Mouse (Mus musculus): ENCODE data around the gene Akr1c19. TPM values are rescaled to one million over a fixed set of nuclear protein-coding genes. Genes with fewer than 3 reads are reported as not detected.
"Not testable (repeated sequence)": the region's sequence is repeated elsewhere in the genome, so short reads cannot be mapped to it uniquely, and the experiment has no call there.

Akr1c19 gene
- polyA plus RNA-seq, 1 experiment from 2014 or later, result 13.1 TPM

- Histone ChIP-seq H3K9ac (replicated peaks) (no peak overlapping the region), H3K36me3 (replicated peaks; ENCODE audit: insufficient read depth, low read length) (no peaks in the 10 kb centered on the region), H3K4me2 (ENCODE audit: low read depth, low read length) (no peak overlapping the region; the same call in 1 of the 2 replicates), H3K27ac (ENCODE audit: low read depth) (no peak overlapping the region), H3K9me3 (ENCODE audit: low read length) (no peaks in the 10 kb centered on the region), H3K4me1 (ENCODE audit: insufficient read depth) (0 out of 2 replicates have a peak, but pooled peaks cover 2% of the 10 kb centered on the region), H3K4me3 (ENCODE audit: low read depth, low read length) (no peak overlapping the region), H3K27me3 (ENCODE audit: insufficient read depth, low read length) (no peaks in the 10 kb centered on the region)
- TF ChIP-seq CTCF (IDR thresholded peaks at IDR 0.05; ENCODE audit: low read depth), result no peak
- no peak for TF ChIP-seq EP300 (IDR thresholded peaks at IDR 0.05; ENCODE audit: low read depth)
- WGBS (ENCODE audit: insufficient replicate concordance), result 48% methylated on average over 3 of the region's 3 CpGs
- DNase-seq (no peak), ATAC-seq (no peak)
These were observed 36.0 kb upstream of the Akr1c19 start for GRCm38 (mm10) chr13:4192511-4192910.

GRCm38 (mm10) chr13:4206147-4206903, 22.2 kb upstream of the Akr1c19 start:
- no peak overlapping the region for H3K4me2 ChIP-seq (ENCODE audit: low read depth, low read length)
- no peaks in the 10 kb centered on the region for H3K36me3 ChIP-seq (replicated peaks; ENCODE audit: insufficient read depth, low read length)
- H3K9ac ChIP-seq (replicated peaks), result no peak overlapping the region
- H3K27ac ChIP-seq (ENCODE audit: low read depth), result no peak overlapping the region
- no peaks in the 10 kb centered on the region for H3K9me3 ChIP-seq (ENCODE audit: low read length)
- TF ChIP-seq CTCF (IDR thresholded peaks at IDR 0.05; ENCODE audit: low read depth), result no peak
- TF ChIP-seq EP300 (IDR thresholded peaks at IDR 0.05; ENCODE audit: low read depth), result no peak
- no peaks in the 10 kb centered on the region for H3K4me1 ChIP-seq (ENCODE audit: insufficient read depth)
- ATAC-seq (peak; percentile 90), DNase-seq (no peak)
- H3K27me3 ChIP-seq (ENCODE audit: insufficient read depth, low read length), result no peaks in the 10 kb centered on the region
- 14% methylated on average over 1 of the region's 1 CpGs for WGBS (ENCODE audit: insufficient replicate concordance)
- H3K4me3 ChIP-seq (ENCODE audit: low read depth, low read length), result no peak overlapping the region

GRCm38 (mm10) chr13:4211560-4212299, 16.8 kb upstream of the Akr1c19 start:
- 74% methylated on average over 17 of the region's 20 CpGs for WGBS (ENCODE audit: insufficient replicate concordance)
- Histone ChIP-seq H3K4me1 (ENCODE audit: insufficient read depth) (no peaks in the 10 kb centered on the region), H3K4me3 (ENCODE audit: low read depth, low read length) (no peak overlapping the region), H3K9me3 (ENCODE audit: low read length) (no peaks in the 10 kb centered on the region), H3K9ac (replicated peaks) (no peak overlapping the region), H3K27me3 (ENCODE audit: insufficient read depth, low read length) (no peaks in the 10 kb centered on the region), H3K27ac (ENCODE audit: low read depth) (no peak overlapping the region), H3K4me2 (ENCODE audit: low read depth, low read length) (no peak overlapping the region), H3K36me3 (replicated peaks; ENCODE audit: insufficient read depth, low read length) (no peaks in the 10 kb centered on the region)
- no peak for ATAC-seq
- TF ChIP-seq CTCF (IDR thresholded peaks at IDR 0.05; ENCODE audit: low read depth), result no peak
- TF ChIP-seq EP300 (IDR thresholded peaks at IDR 0.05; ENCODE audit: low read depth), result no peak
- DNase-seq, result no peak

- no peaks in the 10 kb centered on the region for H3K9me3 ChIP-seq (ENCODE audit: low read length)
- no peak overlapping the region for H3K4me3 ChIP-seq (ENCODE audit: low read depth, low read length)
- H3K4me1 ChIP-seq (ENCODE audit: insufficient read depth), result no peaks in the 10 kb centered on the region
- no peak overlapping the region for H3K9ac ChIP-seq (replicated peaks)
- ATAC-seq, result no peak
- H3K27ac ChIP-seq (ENCODE audit: low read depth), result no peak overlapping the region
- TF ChIP-seq CTCF (IDR thresholded peaks at IDR 0.05; ENCODE audit: low read depth), result no peak
- no peak for TF ChIP-seq EP300 (IDR thresholded peaks at IDR 0.05; ENCODE audit: low read depth)
- H3K36me3 ChIP-seq (replicated peaks; ENCODE audit: insufficient read depth, low read length), result no peaks in the 10 kb centered on the region
- no peak for DNase-seq
- no peak overlapping the region for H3K4me2 ChIP-seq (ENCODE audit: low read depth, low read length)
- 61% methylated on average over 3 of the region's 3 CpGs for WGBS (ENCODE audit: insufficient replicate concordance)
- no peaks in the 10 kb centered on the region for H3K27me3 ChIP-seq (ENCODE audit: insufficient read depth, low read length)
These were observed 16.2 kb upstream of the Akr1c19 start for GRCm38 (mm10) chr13:4212309-4212708.

- 76% methylated on average over 1 of the region's 1 CpGs for WGBS (ENCODE audit: insufficient replicate concordance)
- H3K27ac ChIP-seq (ENCODE audit: low read depth); DNase-seq; H3K4me1 ChIP-seq (ENCODE audit: insufficient read depth); H3K27me3 ChIP-seq (ENCODE audit: insufficient read depth, low read length); H3K36me3 ChIP-seq (replicated peaks; ENCODE audit: insufficient read depth, low read length); H3K9me3 ChIP-seq (ENCODE audit: low read length); H3K9ac ChIP-seq (replicated peaks); ATAC-seq; H3K4me2 ChIP-seq (ENCODE audit: low read depth, low read length); H3K4me3 ChIP-seq (ENCODE audit: low read depth, low read length): not testable (repeated sequence)
These were observed 13.0 kb upstream of the Akr1c19 start for GRCm38 (mm10) chr13:4215496-4215895.

- Histone ChIP-seq H3K4me1 (ENCODE audit: insufficient read depth) (peaks cover 5% of the 10 kb centered on the region; the same call in 1 of the 2 replicates), H3K27me3 (ENCODE audit: insufficient read depth, low read length) (no peaks in the 10 kb centered on the region), H3K4me2 (ENCODE audit: low read depth, low read length) (no peak overlapping the region), H3K9me3 (ENCODE audit: low read length) (no peaks in the 10 kb centered on the region), H3K9ac (replicated peaks) (no peak overlapping the region), H3K36me3 (replicated peaks; ENCODE audit: insufficient read depth, low read length) (no peaks in the 10 kb centered on the region), H3K27ac (ENCODE audit: low read depth) (no peak overlapping the region), H3K4me3 (ENCODE audit: low read depth, low read length) (no peak overlapping the region)
- no peak for ATAC-seq
- TF ChIP-seq CTCF (IDR thresholded peaks at IDR 0.05; ENCODE audit: low read depth) (no peak), EP300 (IDR thresholded peaks at IDR 0.05; ENCODE audit: low read depth) (no peak)
- DNase-seq, result no peak
- WGBS (ENCODE audit: insufficient replicate concordance), result 85% methylated on average over 8 of the region's 8 CpGs
These were observed 2.5 kb downstream of the Akr1c19 start for GRCm38 (mm10) chr13:4230841-4231623.

All from liver, postnatal 0 days (tissue).